Mouse (Mus musculus): ENCODE measurements around the gene Dysf.

The Dysf gene

GRCm38 (mm10) chr6:84050238-84050637, 41.8 kb downstream of the Dysf start:
- no peak for DNase-seq (ENCODE audit: low read depth, low spot score)

- DNase-seq (ENCODE audit: low read depth, low spot score) = peak; percentile 96
Measured at GRCm38 (mm10) chr6:84051032-84051431, 42.6 kb downstream of the Dysf start.

GRCm38 (mm10) chr6:84053874-84054530, 45.6 kb downstream of the Dysf start:
- DNase-seq (ENCODE audit: low read depth, low spot score) = no peak

GRCm38 (mm10) chr6:84055619-84056018, 47.2 kb downstream of the Dysf start:
- DNase-seq (ENCODE audit: low read depth, low spot score) = no peak

GRCm38 (mm10) chr6:84057216-84057615, 48.8 kb downstream of the Dysf start:
- DNase-seq (ENCODE audit: low read depth, low spot score) = no peak

- no peak for DNase-seq (ENCODE audit: low read depth, low spot score)
Measured at GRCm38 (mm10) chr6:84058671-84059141, 50.3 kb downstream of the Dysf start.

GRCm38 (mm10) chr6:84059771-84060414, 51.5 kb downstream of the Dysf start:
- peak; percentile 89 for DNase-seq (ENCODE audit: low read depth, low spot score)

GRCm38 (mm10) chr6:84061328-84061727, 52.9 kb downstream of the Dysf start:
- peak; percentile 78 for DNase-seq (ENCODE audit: low read depth, low spot score)

GRCm38 (mm10) chr6:84062541-84062940, 54.2 kb downstream of the Dysf start:
- peak; percentile 88 for DNase-seq (ENCODE audit: low read depth, low spot score)

GRCm38 (mm10) chr6:84068236-84068635, 59.8 kb downstream of the Dysf start:
- peak; percentile 28 for DNase-seq (ENCODE audit: low read depth, low spot score)

- DNase-seq (ENCODE audit: low read depth, low spot score) = no peak
Measured at GRCm38 (mm10) chr6:84070251-84070650, 61.9 kb downstream of the Dysf start.

GRCm38 (mm10) chr6:84072574-84072973, 64.2 kb downstream of the Dysf start:
- peak; percentile 82 for DNase-seq (ENCODE audit: low read depth, low spot score)

GRCm38 (mm10) chr6:84078172-84078571, 69.8 kb downstream of the Dysf start:
- peak; percentile 69 for DNase-seq (ENCODE audit: low read depth, low spot score)

GRCm38 (mm10) chr6:84080631-84081030, 72.2 kb downstream of the Dysf start:
- no peak for DNase-seq (ENCODE audit: low read depth, low spot score)

- no peak for DNase-seq (ENCODE audit: low read depth, low spot score)
Measured at GRCm38 (mm10) chr6:84084757-84085156, 76.4 kb downstream of the Dysf start.

- DNase-seq (ENCODE audit: low read depth, low spot score) = peak; percentile 55
Measured at GRCm38 (mm10) chr6:84093473-84093872, 85.1 kb downstream of the Dysf start.

GRCm38 (mm10) chr6:84094536-84094935, 86.1 kb downstream of the Dysf start:
- no peak for DNase-seq (ENCODE audit: low read depth, low spot score)

GRCm38 (mm10) chr6:84094998-84095397, 86.6 kb downstream of the Dysf start:
- DNase-seq (ENCODE audit: low read depth, low spot score) = peak; percentile 90

GRCm38 (mm10) chr6:84095882-84096281, 87.5 kb downstream of the Dysf start:
- DNase-seq (ENCODE audit: low read depth, low spot score) = peak; percentile 83

GRCm38 (mm10) chr6:84102002-84102401, 93.6 kb downstream of the Dysf start:
- no peak for DNase-seq (ENCODE audit: low read depth, low spot score)

GRCm38 (mm10) chr6:84105148-84106022, 97.0 kb downstream of the Dysf start:
- DNase-seq (ENCODE audit: low read depth, low spot score) = peak; percentile 17

GRCm38 (mm10) chr6:84106082-84106481, 97.7 kb downstream of the Dysf start:
- DNase-seq (ENCODE audit: low read depth, low spot score) = no peak

Measured in R1 (cell line).